Mouse (Mus musculus): ENCODE measurements around the gene Tmem132d. TPM values are rescaled to one million over a fixed set of nuclear protein-coding genes. Genes with fewer than 3 reads are reported as not detected.

Gene Tmem132d
- not detected in 2 replicates for polyA plus RNA-seq (2015; fragmentation: Nextera tagmentation; extraction: Ambion mirVana)

- Histone ChIP-seq H3K4me2 (ENCODE audit: low read depth, low read length) (peak within 1 kb of the TSS; percentile 30; the same call in 1 of the 2 replicates), H3K36me3 (ENCODE audit: control insufficient read depth, insufficient read depth, low read length) (no peaks in the 10 kb centered on the region), H3K9me3 (ENCODE audit: control insufficient read depth, low read length) (no peaks in the 10 kb centered on the region), H3K27me3 (replicated peaks; ENCODE audit: control insufficient read depth, insufficient read depth, low read length) (peaks cover 30% of the 10 kb centered on the region), H3K4me1 (ENCODE audit: control insufficient read depth, insufficient read depth, low read length) (no peaks in the 10 kb centered on the region), H3K4me3 (ENCODE audit: low read length) (peak within 1 kb of the TSS; percentile 21; the same call in 1 of the 2 replicates), H3K27ac (ENCODE audit: low read length) (no peak within 1 kb of the TSS), H3K9ac (ENCODE audit: low read depth, low read length) (no peak within 1 kb of the TSS)
- WGBS = 1% methylated on average over 27 of the region's 40 CpGs
- ATAC-seq = no peak
These were observed at the start of gene Tmem132d for GRCm38 (mm10) chr5:128432916-128433315. Gene Tmem132d, minus strand, starts transcription at chr5:128433077.

- no peaks in the 10 kb centered on the region for H3K36me3 ChIP-seq (ENCODE audit: control insufficient read depth, insufficient read depth, low read length)
- H3K4me1 ChIP-seq (ENCODE audit: control insufficient read depth, insufficient read depth, low read length) = no peaks in the 10 kb centered on the region
- no peak overlapping the region for H3K9ac ChIP-seq (ENCODE audit: low read depth, low read length)
- peaks cover 11% of the 10 kb centered on the region; the same call in 1 of the 2 replicates for H3K27me3 ChIP-seq (replicated peaks; ENCODE audit: control insufficient read depth, insufficient read depth, low read length)
- 75% methylated on average over 6 of the region's 6 CpGs for WGBS
- H3K4me3 ChIP-seq (ENCODE audit: low read length) = no peak overlapping the region
- no peak for ATAC-seq
- no peak overlapping the region for H3K27ac ChIP-seq (ENCODE audit: low read length)
- H3K9me3 ChIP-seq (ENCODE audit: control insufficient read depth, low read length) = no peaks in the 10 kb centered on the region
- no peak overlapping the region for H3K4me2 ChIP-seq (ENCODE audit: low read depth, low read length)
These were observed 47.9 kb upstream of the Tmem132d start for GRCm38 (mm10) chr5:128480816-128481215.

GRCm38 (mm10) chr5:128475372-128475771 is 42.5 kb upstream of the Tmem132d start:
- H3K4me3 ChIP-seq (ENCODE audit: low read length) = no peak overlapping the region
- no peak for ATAC-seq
- no peak overlapping the region for H3K27ac ChIP-seq (ENCODE audit: low read length)
- H3K4me1 ChIP-seq (ENCODE audit: control insufficient read depth, insufficient read depth, low read length) = no peaks in the 10 kb centered on the region
- no peaks in the 10 kb centered on the region for H3K36me3 ChIP-seq (ENCODE audit: control insufficient read depth, insufficient read depth, low read length)
- 80% methylated on average over 8 of the region's 8 CpGs for WGBS
- no peak overlapping the region for H3K4me2 ChIP-seq (ENCODE audit: low read depth, low read length)
- H3K27me3 ChIP-seq (replicated peaks; ENCODE audit: control insufficient read depth, insufficient read depth, low read length) = no peaks in the 10 kb centered on the region
- H3K9me3 ChIP-seq (ENCODE audit: control insufficient read depth, low read length) = no peaks in the 10 kb centered on the region
- H3K9ac ChIP-seq (ENCODE audit: low read depth, low read length) = no peak overlapping the region

- no peak overlapping the region for H3K4me3 ChIP-seq (ENCODE audit: low read length)
- no peak for ATAC-seq
- no peaks in the 10 kb centered on the region for H3K27me3 ChIP-seq (replicated peaks; ENCODE audit: control insufficient read depth, insufficient read depth, low read length)
- no peak overlapping the region for H3K27ac ChIP-seq (ENCODE audit: low read length)
- no peak overlapping the region for H3K4me2 ChIP-seq (ENCODE audit: low read depth, low read length)
- no peaks in the 10 kb centered on the region for H3K9me3 ChIP-seq (ENCODE audit: control insufficient read depth, low read length)
- no peaks in the 10 kb centered on the region for H3K4me1 ChIP-seq (ENCODE audit: control insufficient read depth, insufficient read depth, low read length)
- no peaks in the 10 kb centered on the region for H3K36me3 ChIP-seq (ENCODE audit: control insufficient read depth, insufficient read depth, low read length)
- WGBS = 52% methylated on average over 14 of the region's 14 CpGs
- no peak overlapping the region for H3K9ac ChIP-seq (ENCODE audit: low read depth, low read length)
These were observed 36.9 kb upstream of the Tmem132d start for GRCm38 (mm10) chr5:128469812-128470211.

GRCm38 (mm10) chr5:128464514-128464913 is 31.6 kb upstream of the Tmem132d start:
- H3K27me3 ChIP-seq (replicated peaks; ENCODE audit: control insufficient read depth, insufficient read depth, low read length) = no peaks in the 10 kb centered on the region
- no peaks in the 10 kb centered on the region for H3K36me3 ChIP-seq (ENCODE audit: control insufficient read depth, insufficient read depth, low read length)
- H3K4me1 ChIP-seq (ENCODE audit: control insufficient read depth, insufficient read depth, low read length) = no peaks in the 10 kb centered on the region
- H3K4me3 ChIP-seq (ENCODE audit: low read length) = no peak overlapping the region
- H3K9me3 ChIP-seq (ENCODE audit: control insufficient read depth, low read length) = no peaks in the 10 kb centered on the region
- H3K9ac ChIP-seq (ENCODE audit: low read depth, low read length) = no peak overlapping the region
- WGBS = 11% methylated on average over 9 of the region's 9 CpGs
- no peak for ATAC-seq
- no peak overlapping the region for H3K4me2 ChIP-seq (ENCODE audit: low read depth, low read length)
- no peak overlapping the region for H3K27ac ChIP-seq (ENCODE audit: low read length)

- Histone ChIP-seq H3K27me3 (replicated peaks; ENCODE audit: control insufficient read depth, insufficient read depth, low read length) (no peaks in the 10 kb centered on the region), H3K9ac (ENCODE audit: low read depth, low read length) (no peak overlapping the region), H3K4me1 (ENCODE audit: control insufficient read depth, insufficient read depth, low read length) (no peaks in the 10 kb centered on the region), H3K27ac (ENCODE audit: low read length) (no peak overlapping the region), H3K36me3 (ENCODE audit: control insufficient read depth, insufficient read depth, low read length) (no peaks in the 10 kb centered on the region), H3K4me2 (ENCODE audit: low read depth, low read length) (no peak overlapping the region), H3K4me3 (ENCODE audit: low read length) (no peak overlapping the region), H3K9me3 (ENCODE audit: control insufficient read depth, low read length) (no peaks in the 10 kb centered on the region)
- no peak for ATAC-seq
- WGBS = 48% methylated on average over 3 of the region's 3 CpGs
These were observed 27.7 kb upstream of the Tmem132d start for GRCm38 (mm10) chr5:128460605-128461004.

GRCm38 (mm10) chr5:128455732-128456131 is 22.9 kb upstream of the Tmem132d start:
- Histone ChIP-seq H3K9me3 (ENCODE audit: control insufficient read depth, low read length) (no peaks in the 10 kb centered on the region), H3K4me3 (ENCODE audit: low read length) (no peak overlapping the region), H3K36me3 (ENCODE audit: control insufficient read depth, insufficient read depth, low read length) (no peaks in the 10 kb centered on the region), H3K4me1 (ENCODE audit: control insufficient read depth, insufficient read depth, low read length) (no peaks in the 10 kb centered on the region), H3K4me2 (ENCODE audit: low read depth, low read length) (no peak overlapping the region), H3K9ac (ENCODE audit: low read depth, low read length) (no peak overlapping the region), H3K27ac (ENCODE audit: low read length) (no peak overlapping the region), H3K27me3 (replicated peaks; ENCODE audit: control insufficient read depth, insufficient read depth, low read length) (no peaks in the 10 kb centered on the region)
- no peak for ATAC-seq
- 69% methylated on average over 12 of the region's 12 CpGs for WGBS

GRCm38 (mm10) chr5:128452196-128452595 is 19.3 kb upstream of the Tmem132d start:
- Histone ChIP-seq H3K9ac (ENCODE audit: low read depth, low read length) (no peak overlapping the region), H3K27me3 (replicated peaks; ENCODE audit: control insufficient read depth, insufficient read depth, low read length) (no peaks in the 10 kb centered on the region), H3K9me3 (ENCODE audit: control insufficient read depth, low read length) (no peaks in the 10 kb centered on the region), H3K4me3 (ENCODE audit: low read length) (no peak overlapping the region), H3K4me1 (ENCODE audit: control insufficient read depth, insufficient read depth, low read length) (no peaks in the 10 kb centered on the region), H3K4me2 (ENCODE audit: low read depth, low read length) (no peak overlapping the region), H3K27ac (ENCODE audit: low read length) (no peak overlapping the region), H3K36me3 (ENCODE audit: control insufficient read depth, insufficient read depth, low read length) (no peaks in the 10 kb centered on the region)
- WGBS = 40% methylated on average over 6 of the region's 6 CpGs
- no peak for ATAC-seq

GRCm38 (mm10) chr5:128450808-128451207 is 17.9 kb upstream of the Tmem132d start:
- no peaks in the 10 kb centered on the region for H3K9me3 ChIP-seq (ENCODE audit: control insufficient read depth, low read length)
- H3K4me2 ChIP-seq (ENCODE audit: low read depth, low read length) = no peak overlapping the region
- H3K4me3 ChIP-seq (ENCODE audit: low read length) = no peak overlapping the region
- WGBS = 81% methylated on average over 3 of the region's 3 CpGs
- H3K4me1 ChIP-seq (ENCODE audit: control insufficient read depth, insufficient read depth, low read length) = no peaks in the 10 kb centered on the region
- H3K36me3 ChIP-seq (ENCODE audit: control insufficient read depth, insufficient read depth, low read length) = no peaks in the 10 kb centered on the region
- H3K27me3 ChIP-seq (replicated peaks; ENCODE audit: control insufficient read depth, insufficient read depth, low read length) = no peaks in the 10 kb centered on the region
- ATAC-seq = no peak
- no peak overlapping the region for H3K9ac ChIP-seq (ENCODE audit: low read depth, low read length)
- H3K27ac ChIP-seq (ENCODE audit: low read length) = no peak overlapping the region

- Histone ChIP-seq H3K4me3 (ENCODE audit: low read length) (no peak overlapping the region), H3K9ac (ENCODE audit: low read depth, low read length) (no peak overlapping the region), H3K4me1 (ENCODE audit: control insufficient read depth, insufficient read depth, low read length) (no peaks in the 10 kb centered on the region), H3K27ac (ENCODE audit: low read length) (no peak overlapping the region), H3K27me3 (replicated peaks; ENCODE audit: control insufficient read depth, insufficient read depth, low read length) (peaks cover 19% of the 10 kb centered on the region), H3K36me3 (ENCODE audit: control insufficient read depth, insufficient read depth, low read length) (no peaks in the 10 kb centered on the region), H3K9me3 (ENCODE audit: control insufficient read depth, low read length) (no peaks in the 10 kb centered on the region), H3K4me2 (ENCODE audit: low read depth, low read length) (no peak overlapping the region)
- no peak for ATAC-seq
- 17% methylated on average over 6 of the region's 6 CpGs for WGBS
These were observed 12.0 kb upstream of the Tmem132d start for GRCm38 (mm10) chr5:128444876-128445275.

All from intestine, embryonic 16.5 days (tissue).